Mouse (Mus musculus) c-Kit-positive CD71-positive TER-119-negative erythroid progenitor cells, embryonic 14.5 days (primary cell): ENCODE data around the gene Gins1.
A peak's percentile ranks its signal among the peaks of the same experiment; 100 is the strongest.

Experiments used
- DNase-seq: peaks from one replicate; pipeline ENCODE4 v3.0.0-alpha.2; 2013; ENCODE audit warnings: low read depth

Gene Gins1

GRCm38 (mm10) chr2:150963246-150963645 is 58.0 kb downstream of the Gins1 start:
- no peak for DNase-seq

GRCm38 (mm10) chr2:150964641-150965040 is 59.4 kb downstream of the Gins1 start:
- no peak for DNase-seq

GRCm38 (mm10) chr2:150965951-150966350 is 60.8 kb downstream of the Gins1 start:
- no peak for DNase-seq

GRCm38 (mm10) chr2:150967491-150967890 is 62.3 kb downstream of the Gins1 start:
- no peak for DNase-seq

DNA sequence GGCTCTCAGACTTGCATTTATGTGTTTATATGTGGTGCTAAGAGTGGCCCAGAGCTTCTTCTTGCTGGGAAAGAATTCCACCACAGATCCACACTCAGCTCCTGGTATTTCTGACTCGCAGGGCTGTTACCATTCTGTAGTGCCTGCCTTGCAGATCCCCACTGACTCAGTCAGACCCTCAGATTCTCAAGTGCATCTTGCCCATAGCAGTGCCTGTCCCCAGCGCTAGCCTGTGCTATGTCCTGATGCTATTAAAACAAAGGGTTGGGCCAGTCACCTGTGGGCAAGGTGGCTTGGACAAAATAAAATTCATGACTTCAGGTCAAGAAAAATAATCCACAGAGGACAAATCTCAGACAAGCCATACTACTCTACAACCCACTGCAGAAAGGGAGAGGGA is 64.0 kb downstream of the Gins1 start:
- no peak for DNase-seq

DNA sequence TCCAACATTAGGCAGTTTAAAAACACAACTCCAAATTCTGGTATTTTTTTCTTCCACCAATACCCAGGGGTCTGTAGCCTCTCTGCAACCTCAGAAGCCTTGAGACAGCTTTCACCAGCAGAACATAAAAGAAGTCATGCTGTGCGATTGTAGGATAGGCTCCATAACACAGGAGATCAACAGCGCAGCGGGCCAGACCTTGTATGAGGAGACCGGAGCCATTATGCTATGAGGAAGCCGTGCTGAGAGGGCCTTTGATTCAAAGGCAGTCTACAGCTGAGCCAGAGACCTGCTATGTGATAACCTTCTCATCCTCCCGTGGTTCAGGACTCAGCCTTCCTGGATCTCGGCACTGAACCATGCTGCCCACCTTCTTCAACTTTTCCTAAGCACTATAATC is 66.7 kb downstream of the Gins1 start:
- DNase-seq, result no peak

DNA sequence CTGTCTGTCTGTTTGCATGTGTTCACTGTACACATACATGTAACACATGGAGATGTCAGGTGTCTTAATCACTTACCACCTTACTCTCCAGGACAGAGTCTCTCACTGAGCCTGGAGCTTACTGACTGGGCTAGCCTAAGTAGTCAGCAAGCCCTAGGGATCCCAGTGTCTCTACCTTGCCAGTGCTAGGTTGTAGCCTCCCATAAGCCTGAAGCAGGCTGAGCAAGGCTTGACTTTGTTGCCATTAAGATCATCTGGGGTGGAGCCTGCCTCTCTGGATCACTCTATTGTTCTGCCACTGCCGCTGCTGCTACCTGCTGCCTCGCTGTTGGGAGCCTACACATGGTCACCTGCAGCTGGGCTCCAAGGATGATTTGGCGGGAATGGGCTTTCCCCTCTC is 67.5 kb downstream of the Gins1 start:
- DNase-seq, result no peak

DNA sequence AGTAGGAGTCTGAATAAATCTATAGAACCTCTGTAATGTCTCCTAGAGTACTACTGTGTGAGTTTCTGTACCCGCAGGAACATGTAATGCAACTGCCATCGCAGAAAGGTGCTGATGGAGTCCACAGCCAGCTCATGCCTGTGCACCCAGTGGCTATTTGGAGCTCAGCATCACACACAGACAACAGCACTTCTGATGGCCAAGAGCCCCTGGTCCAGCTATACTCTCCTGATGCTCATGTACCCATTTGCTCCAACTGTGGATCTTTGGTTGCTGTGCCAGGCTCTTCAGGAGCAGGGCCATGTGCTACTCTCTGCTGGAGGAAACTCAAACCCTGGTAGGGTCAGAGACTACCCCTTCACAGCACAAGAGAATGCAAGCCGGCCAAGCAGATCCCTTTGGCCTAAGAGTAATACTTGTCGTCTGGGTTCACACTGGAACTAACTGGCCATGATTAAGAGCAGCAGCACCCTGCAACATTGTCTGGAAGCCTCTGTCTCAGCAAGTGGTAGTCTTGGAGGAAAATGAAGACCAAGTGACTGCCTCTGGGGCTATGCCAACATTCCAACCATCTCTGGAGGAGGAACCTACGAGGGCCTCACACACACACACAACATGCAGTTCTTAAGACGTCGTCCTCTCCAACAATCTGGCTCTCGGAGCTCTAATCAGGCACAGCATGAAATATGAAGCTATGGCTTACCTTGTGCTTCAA is 68.4 kb downstream of the Gins1 start:
- no peak for DNase-seq

- DNase-seq, result peak; percentile 76
These were observed 71.7 kb downstream of the Gins1 start for GRCm38 (mm10) chr2:150976871-150977270.

DNA sequence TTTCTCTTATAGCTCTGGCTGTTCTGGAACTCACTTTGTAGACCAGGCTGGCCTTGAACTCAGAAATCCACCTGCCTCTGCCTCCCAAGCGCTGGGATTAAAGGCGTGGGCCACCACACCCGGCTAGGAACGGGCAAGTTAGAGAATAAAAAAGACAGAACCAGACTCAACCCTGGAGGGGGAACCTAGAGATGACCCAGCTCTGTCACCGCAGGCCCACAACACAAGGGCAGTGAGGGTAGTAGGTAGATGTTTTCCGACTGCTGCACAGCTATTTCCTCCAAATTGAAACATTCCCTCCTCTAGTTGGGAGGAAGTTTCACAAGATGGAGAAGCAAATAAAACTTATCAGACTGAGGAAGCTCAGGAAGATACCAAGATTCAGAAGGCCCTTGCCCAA is 72.5 kb downstream of the Gins1 start:
- no peak for DNase-seq

- no peak for DNase-seq
These were observed 73.6 kb downstream of the Gins1 start for GRCm38 (mm10) chr2:150978791-150979190.

DNA sequence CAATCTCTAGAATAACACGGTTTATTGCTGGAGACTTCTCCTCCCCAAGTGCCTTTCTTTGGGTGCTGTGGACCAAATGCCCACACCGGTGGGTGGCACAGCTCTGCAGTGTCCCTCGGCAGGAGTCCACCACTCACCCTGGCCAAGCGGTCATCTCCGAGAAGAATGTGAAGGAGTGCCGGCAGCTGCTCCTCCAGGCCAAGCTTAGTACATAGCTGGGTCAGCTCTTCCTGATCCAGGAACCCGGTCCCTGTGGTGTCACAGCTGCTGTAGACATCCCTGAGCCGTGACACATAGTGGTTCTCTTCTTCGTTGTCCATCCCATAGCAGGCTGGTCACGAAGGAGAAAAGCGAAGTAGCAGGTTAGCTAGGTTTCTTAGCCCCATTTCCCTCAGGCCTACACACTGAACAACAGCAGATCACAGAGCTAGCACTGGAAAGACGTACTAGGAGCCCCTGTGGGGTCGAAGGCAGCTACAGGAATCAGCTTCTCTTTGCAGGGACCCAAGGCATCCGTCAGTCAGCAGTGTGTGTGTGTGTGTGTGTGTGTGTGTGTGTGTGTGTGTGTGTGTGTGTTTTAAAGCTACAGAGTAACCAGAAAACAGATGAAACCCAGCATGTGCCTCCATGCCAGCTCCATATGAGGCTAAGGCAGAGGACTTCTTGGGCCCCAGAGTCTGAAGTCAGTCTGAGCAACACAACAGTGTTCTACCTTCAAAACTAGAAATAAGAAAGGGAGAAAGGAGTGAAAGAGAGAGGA is 74.8 kb downstream of the Gins1 start:
- DNase-seq, result no peak
